Mouse (Mus musculus) adrenal gland, adult 18-20 months (tissue): ENCODE measurements around the gene Aldh1a1. TPM values are rescaled to one million over a fixed set of nuclear protein-coding genes. Genes with fewer than 3 reads are reported as not detected.
"Not testable (repeated sequence)": the region's sequence is repeated elsewhere in the genome, so short reads cannot be mapped to it uniquely, and the experiment has no call there.

Experiments
- DNase-seq, 2 experiments: peaks; one replicate each; pipeline ENCODE4 v3.0.0; 2021 to 2022; ENCODE audit warnings: low spot score in 2 of 2
- long read RNA-seq, 2 experiments: library from polyadenylated mRNA; stranded (forward); transcript quantifications; one replicate each; pipeline ENCODE4 v2.0.0; 2021
- total RNA-seq, 2 experiments: library from RNA; stranded (reverse); gene quantifications; 1 replicate in 1 of 2; 2 replicates in 1 of 2; pipeline ENCODE4 v1.2.3; 2021

Gene Aldh1a1
- 100 to 1,000 TPM; 122 to 515 TPM for total RNA-seq
- long read RNA-seq, experiment 1, transcript Aldh1a1-206 (16 exons, 2,358 nt), result minor isoform, 10 of 202 reads
- long read RNA-seq, experiment 1, transcript Aldh1a1-201 (13 exons, 2,053 nt), result major isoform, 163 of 202 reads
- long read RNA-seq, experiment 1, partial matches to known transcripts, result 11 of 202 reads
- long read RNA-seq, experiment 1, other reads (novel, unspliced or antisense), result 18 of 202 reads
- long read RNA-seq, experiment 2, transcript Aldh1a1-201 (13 exons, 2,053 nt), result major isoform, 23 of 44 reads
- long read RNA-seq, experiment 2, partial matches to known transcripts, result 6 of 44 reads
- long read RNA-seq, experiment 2, other reads (novel, unspliced or antisense), result 12 of 44 reads

DNA sequence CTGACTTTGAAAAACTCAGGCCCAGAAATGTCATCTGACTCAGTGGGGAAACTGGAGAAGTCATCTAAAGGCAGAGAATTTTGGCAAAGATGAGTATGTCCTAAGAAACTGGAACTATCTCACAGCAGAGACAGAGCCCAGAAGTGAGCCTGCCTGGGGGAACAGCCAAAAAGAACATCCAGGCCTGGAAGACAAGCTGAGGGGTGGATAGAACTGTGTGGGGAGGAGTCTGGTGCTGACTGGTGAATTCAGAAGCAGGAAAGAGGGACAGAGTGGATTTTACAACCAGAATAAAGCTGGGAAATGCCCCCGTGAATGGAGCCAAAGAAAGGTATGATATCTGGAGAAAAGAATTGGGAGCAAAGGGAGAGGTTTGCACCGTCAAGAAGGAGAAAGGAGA lies at the start of gene Aldh1a1:
Gene Aldh1a1, plus strand, starts transcription at position 225 of the 400 bp plus-strand sequence.
- DNase-seq, result no peak

DNA sequence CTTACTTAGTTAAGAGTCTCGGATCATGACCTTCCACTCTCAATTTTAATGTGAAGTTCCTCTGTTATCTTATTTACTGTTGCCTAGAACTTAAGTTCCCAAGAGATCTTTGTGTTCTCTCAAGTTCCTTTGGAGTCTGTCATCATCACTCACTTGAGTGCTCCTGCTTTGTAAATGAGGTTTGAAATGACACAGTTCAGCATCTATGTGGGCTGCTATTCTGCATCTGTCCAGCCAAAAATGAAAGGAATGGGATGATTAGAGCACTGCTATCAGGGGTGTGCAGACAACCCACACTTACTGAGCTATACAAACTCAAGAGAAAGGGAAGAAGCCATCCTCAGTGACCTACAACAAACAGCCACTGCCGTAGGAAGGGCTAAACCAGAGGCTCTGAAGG lies 44.7 kb upstream of the Aldh1a1 start:
- DNase-seq, result no peak

DNA sequence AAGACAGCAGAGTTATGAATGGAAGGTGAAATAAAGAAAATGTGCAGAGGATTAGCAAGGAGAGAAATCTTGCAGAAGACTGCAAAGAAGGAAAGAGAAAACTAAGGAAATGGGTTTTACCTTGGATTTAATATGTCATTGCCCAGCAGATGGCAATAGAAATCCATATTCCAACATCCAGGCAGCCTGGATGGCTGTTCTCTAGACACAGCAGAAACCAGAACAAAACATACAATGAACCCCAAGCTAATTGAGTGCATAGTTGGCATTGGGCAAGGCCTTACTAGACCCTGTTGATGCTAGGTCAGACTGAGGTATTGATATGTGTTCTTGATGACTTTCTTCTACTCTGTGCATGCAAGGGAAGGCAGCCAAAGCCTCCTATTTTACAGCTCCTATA lies 43.0 kb upstream of the Aldh1a1 start:
- peak in 1 of 2 experiments; percentile 8 for DNase-seq

DNA sequence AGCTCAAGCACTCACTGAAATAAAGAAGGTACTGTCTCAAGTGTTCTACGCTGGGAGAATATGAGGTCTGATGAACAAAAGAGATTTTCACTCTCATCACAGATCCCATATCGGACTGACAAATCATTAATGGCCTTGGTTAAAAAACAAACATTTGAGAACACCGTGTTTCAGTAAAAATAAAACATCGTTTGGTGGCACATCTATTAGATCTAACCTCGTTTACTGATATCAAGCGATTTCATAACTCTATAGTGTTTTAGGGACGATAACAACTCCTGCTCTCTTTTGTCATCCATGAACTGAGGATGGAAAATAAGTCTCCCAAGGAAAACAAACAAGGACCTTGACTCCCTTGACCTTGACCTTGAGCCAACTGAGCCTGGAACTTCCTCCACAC lies 41.5 kb upstream of the Aldh1a1 start:
- DNase-seq, result no peak

DNA sequence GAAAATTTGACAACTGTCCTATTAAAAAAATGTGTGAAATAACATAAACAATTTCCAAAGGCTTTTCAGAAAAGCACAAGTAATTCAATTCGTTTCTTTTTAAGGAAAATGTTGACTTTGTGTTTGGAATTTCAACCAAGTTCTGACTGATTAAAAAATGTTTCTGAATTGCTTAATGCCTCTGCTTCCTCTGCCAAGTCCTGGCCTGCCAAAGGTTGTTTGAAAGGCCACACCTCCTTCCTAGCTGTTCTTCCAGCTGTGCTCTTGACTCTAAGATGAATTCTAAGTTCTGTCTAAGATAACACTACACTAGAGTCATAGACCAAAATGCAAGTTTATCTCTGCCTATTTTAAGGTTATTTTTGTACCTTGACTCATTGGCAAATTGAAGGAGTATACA lies 8.0 kb upstream of the Aldh1a1 start:
- no peak for DNase-seq

DNA sequence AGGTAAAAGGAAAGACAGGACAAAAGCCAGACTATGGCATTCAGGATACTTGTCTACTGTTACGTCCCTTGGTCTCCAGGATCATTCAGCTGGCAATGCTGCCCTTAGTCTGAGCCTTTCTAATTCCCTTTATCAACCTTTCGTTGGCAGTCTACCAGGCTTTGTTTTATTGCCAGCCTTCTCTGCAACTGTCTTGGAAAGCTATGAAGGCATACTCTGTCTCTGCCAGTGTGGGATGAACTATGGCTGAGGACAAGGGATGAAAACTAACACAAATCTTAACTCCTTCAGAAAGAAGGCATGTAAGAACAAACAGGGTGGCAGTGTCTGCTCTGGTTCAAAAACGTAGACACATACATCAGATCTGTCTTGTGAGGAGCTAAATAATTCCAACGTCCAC lies 565 bp upstream of the Aldh1a1 start:
- DNase-seq, result no peak

DNA sequence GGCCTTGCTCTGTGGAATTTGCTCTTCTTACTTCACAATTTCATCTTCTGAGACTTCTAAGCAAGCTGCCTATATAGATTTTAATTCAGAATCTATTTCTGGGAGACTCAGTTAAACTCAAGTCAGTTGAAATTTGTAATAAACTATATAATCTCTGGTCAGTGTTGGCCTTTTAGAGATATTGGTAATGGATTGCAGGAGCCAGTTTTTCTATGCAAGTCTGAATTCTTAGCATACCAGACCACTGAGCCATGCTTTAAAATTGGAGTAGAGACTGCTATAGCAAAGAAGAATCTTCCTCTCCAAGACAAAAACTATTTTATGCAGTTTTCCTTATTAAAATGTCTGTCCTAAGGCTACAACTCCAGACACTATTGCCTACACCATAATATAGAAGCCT lies 4.0 kb downstream of the Aldh1a1 start:
- no peak for DNase-seq

DNA sequence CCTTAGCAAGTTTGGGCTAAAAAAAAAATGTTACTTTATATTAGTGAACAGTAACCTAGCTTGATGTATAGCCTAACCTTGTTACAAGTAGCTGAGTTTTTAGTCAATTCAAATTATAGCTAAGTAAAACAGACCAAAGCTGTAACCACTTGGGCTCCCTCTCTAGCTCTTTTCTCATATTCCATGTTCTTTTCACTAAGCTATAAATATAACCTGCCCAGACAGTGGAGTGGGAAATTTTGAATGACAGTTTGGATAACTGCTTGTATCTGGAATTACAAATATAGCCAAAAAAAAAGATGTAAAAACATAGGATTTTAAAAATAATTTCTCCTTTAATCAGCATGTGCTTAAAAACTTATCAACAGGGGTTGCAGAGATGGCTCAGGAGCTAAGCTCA lies 12.8 kb downstream of the Aldh1a1 start:
- no peak for DNase-seq

DNA sequence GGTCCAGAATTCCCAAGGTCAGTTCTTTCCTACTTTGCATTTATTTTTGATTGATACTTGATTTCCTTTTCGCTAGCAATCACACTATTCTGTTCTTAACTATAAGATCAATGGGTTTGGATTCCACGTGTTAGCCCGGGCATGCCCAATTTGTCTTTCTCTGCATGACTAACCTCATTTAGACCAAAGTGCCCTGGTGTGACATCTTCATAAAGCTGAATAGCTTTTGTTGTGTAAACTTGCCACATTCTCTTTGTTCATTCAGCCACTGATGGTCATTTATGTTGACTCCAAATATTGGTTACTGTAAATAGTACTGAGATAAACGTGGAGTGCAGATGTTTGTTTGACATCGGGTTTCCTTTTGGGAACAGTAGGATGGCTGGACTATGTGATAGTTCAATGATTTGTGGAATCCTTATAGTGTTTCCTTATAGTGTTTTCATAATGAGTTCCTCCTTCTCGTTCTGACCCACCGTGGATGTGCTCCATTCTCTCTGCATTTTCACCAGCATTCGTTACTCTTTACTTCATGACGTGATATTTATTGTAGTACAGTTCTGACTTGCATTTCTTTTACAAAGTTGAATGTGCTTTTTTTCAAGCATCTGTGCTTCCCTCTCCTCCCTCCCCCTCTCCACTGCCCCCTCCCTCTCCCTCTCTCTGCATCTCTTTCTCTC lies 14.6 kb downstream of the Aldh1a1 start:
- DNase-seq, result no peak

DNA sequence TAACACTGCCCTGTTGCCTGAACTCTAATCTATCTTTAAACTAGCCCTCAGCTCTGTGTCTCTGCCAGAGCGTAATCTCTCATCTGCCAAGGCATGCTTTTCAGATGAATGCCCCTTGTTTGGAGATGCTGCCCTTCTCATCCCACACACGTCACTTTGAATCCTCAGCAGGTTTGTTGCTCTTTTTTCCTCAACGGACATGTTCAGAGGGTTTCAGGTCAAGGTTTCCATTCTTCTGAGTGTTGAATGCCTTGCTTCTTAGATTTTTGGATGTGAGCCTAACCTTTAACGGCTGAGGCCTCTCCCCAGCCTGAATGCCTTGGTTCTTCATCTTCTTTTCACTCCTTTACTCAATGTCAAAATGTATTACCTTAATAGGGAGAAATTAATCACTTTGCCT lies 16.1 kb downstream of the Aldh1a1 start:
- no peak for DNase-seq

DNA sequence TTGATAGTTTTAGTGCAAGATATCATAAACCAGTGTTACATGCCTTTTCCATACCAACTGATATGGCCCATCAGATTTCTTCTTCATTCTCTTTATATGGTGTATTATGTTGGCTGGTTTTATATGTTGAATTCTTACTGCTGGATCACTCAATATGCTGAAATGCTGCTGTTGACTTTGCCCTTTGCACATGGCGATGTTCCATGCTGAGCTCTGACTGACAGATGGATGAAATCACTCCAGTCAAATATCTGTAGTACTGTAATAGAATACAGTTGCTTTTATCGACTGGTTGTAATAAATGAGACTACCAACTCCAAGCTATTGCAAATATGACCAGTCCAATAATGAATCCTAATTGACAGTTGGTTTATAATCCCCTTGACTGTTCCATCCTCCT lies 19.5 kb downstream of the Aldh1a1 start:
- no peak for DNase-seq

DNA sequence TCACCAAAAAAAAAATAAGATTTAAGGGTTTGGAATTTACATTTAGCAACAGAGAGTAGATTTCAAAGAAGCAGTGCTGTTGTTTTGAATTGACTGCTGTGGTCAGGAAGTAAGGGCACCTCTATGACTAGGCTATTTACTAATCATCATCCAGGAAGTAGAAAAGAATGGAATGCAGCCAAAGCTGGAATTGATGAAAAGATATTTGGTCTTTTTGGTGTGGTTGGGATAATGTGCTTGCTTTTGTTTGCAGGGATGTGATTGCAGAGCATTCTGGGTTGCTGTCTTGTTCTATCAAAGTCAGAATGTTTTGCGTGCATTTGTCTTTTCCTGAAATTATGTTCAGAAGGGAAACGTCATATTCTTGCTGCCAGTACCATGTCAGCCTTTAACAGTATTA lies 20.7 kb downstream of the Aldh1a1 start:
- no peak for DNase-seq

DNA sequence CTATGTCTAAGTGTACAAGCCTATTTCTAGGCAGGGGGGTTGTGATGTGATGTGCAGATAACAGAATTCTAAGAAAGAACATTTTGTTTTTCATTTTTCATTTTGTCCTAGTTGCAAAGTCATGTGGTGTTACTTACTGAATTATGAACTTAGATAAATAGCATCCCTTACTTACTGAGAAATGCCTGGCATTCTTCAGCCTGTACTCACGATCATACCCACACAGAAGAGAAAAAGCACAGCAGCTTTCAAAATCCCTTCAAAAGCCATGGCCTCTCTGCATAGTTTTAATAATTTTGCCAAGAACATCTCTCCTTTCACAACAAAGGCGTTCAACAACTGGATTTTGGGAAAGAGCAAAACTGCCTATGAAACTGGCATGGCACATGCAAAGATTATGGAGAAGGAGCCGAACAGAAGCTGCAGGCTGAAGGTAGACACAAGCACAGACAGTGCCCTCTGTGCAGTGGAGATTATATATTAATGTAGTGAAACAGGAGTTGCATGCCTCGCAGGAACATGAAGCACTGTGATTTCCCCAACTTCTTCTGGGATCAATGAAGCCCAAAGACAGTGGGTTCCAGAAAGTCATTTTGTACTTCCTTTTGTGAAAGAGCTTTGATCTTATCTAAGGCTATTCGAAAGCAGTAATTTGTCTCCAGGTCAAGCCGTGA lies 21.3 kb downstream of the Aldh1a1 start:
- DNase-seq, result no peak

DNA sequence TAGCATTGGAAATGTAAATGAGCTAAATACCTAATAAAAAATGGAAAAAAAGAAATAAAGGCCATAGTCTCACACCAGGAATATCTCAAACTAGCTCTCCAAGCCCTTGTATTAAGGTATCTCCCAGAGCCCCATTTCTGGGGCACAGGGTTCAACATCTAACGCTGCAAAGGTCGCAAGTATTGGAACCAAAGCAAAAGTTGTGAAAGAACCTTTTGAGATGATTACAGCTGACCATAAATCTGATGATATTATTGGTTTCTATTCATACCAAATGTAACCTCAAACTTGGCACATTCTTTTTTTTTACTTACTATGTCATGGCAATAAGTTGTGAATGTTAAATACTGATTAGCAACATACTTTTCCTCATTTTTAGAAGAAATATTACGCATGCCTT lies 24.0 kb downstream of the Aldh1a1 start:
- DNase-seq, result no peak

DNA sequence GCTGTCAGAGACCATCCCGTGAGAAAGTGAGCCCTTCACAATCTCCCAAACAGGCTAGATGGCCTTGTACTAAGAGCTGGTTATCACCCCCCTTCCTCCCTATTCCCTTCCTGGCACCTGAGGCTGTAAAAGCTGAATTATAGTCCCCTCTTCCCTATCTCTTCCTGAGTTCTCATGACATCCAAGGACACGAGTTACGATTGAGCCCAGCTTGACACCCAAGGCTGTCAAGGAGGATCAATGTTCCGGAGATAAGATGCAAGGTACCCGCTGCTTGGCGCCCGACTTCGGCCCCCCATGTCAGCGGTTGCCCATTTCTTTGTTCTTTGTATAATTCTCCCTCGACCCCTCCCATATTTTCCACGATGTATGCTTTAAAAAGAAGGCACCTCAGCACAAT lies 36.6 kb downstream of the Aldh1a1 start:
- DNase-seq, result not testable (repeated sequence)

DNA sequence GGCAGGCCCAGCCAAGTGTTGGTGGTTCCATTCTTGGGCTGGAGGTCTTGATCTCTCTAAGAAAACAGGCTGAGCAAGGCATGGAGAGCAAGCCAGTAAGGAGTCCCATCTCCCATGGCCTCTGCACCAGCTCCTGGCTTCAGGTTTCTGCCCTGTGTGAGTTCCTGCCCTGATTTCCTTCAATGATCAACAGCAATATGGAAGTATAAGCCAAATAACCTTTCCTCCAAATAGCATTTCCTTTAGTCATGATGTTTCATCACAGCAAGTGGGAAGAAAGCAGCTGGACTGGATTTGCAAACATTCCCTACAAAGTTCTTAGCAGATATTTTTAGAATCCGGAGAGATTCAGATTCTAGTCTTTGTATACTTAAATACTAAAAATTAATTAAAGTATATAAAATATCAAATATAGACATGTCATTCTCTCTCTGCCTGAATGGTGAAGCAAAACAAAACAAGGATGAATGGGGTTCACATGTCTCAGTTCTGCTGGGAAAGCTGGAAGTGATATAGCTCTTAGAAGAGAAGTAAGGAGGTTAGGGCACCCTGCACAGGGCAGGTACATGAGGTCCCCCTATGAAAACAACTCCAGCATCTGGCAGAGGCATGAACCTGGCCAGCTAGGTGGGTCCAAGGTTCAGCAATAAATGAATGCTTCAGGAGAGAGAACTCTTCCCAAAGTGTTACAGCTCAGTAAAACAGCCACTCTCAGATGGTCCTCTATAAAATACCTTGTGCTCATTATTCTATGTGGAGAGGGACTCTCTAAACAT lies 37.6 kb downstream of the Aldh1a1 start:
- no peak for DNase-seq

DNA sequence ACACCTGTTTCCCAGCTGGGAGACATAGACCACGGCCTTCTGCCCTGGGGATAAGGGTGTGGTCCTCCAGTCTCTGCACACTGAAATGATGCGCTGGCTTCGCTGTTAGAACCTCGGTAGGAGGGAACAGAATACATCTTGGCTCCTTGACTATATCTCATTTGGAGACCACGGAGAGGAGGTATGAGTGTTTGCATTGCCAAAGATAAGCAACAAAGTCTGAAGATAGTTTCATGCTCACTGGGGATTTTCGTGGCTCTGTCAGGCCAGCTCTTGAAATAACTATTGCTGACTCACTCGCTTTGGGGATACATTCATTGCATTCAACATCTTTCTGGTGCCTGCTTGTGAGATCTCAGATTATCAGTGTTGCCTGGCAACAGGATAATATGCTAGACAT lies 44.0 kb downstream of the Aldh1a1 start:
- DNase-seq, result no peak

DNA sequence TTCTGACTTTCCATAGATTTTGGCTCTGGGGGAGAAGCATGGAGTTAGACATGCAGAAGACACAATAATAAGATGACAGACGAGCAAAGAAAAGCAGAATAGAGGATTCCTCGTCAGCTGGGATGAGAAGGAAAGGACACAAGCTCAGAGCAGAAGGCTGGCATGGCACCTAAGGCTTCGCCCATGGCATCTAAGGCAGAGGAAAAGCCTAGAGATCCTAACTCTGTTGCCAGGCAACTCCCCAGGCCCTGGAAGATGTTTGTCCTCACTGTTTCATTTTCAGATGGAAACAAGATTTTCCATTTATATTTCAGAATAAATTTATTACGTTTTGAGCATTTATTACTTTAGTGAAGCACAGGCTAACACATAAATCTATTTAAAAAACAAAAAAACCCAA lies 48.5 kb downstream of the Aldh1a1 start:
- DNase-seq, result no peak

DNA sequence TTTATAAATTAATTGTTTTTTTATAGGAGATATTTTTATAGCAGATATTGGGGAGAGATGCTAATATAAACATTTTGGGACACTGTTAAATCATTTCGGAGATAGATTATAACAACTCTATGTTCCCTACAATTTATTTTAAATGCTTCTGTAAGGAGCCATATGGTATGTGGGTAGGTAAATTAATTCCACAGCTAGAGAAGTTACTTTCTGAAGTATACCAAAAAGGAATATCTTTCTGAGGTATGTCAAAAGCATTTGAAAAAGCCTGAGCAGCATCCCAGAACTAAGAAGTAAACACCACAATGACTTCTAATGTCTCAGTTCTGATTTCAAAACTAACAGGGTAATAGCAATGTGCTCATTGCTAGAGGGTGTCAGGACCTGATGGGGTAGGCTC lies 49.4 kb downstream of the Aldh1a1 start:
- DNase-seq, result no peak

DNA sequence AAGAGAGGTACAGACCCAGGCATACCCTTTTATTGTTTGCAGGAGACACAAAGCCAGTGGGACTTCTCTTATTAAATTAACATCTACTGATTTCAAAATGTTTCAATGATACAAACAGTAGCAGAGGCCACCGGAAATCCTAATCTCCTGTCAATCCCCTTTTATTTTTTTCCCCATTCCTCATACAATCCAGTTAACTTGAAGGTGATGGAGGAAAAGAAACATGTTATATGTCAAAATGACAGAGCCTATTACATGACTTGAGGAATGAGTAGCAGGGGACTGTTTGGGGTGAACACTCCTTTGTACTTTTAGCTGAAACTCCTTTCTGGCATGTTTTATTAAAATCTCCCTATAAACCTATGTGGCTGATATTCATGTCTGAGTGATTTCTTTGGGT lies 51.3 kb downstream of the Aldh1a1 start:
- DNase-seq, result no peak

DNA sequence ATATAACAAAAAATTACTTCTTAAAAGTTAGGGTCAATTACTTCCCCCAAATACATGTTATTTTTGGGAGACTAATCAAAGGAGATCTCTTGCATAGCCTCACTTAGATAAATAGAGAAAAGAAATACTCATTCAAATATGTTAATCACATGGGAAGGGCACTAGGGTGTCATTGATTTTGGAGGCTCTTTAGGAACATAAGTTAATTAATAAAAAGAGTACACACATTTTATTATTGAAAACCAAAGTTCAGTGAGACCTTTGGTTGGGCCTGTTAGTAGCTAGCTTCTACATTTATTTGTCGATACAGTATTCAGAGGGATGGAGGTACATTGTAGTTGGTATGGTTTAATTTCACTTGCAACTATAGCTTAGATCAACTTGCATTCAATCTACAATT lies 52.4 kb downstream of the Aldh1a1 start:
- no peak for DNase-seq

DNA sequence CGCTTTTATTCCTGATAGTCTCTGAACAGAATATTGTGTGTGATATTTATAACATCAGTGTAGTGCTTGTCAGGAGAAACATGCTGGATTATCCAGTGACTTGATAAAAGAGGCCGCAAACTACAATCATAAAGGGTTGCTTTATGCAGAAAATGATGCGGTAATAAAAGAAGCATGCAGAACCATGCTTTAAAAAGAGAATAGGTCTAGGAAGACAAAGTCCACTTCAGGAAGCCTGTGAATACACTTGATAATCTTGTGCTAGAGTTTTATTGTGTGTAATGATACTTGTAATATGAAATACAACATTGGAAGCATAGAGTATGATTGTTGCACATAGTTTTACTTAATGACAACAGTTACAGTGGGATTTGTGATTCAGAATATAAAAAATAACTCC lies 54.5 kb downstream of the Aldh1a1 start:
- DNase-seq, result no peak
